Mouse (Mus musculus) heart, adult 2 months (tissue): ENCODE data around the gene Lpin1.

Experiments
- CTCF ChIP-seq: fragments of 200-600 bp; IDR thresholded peaks from 2 replicates; pipeline ENCODE4 v1.8.1; 2022; ENCODE audit warnings: antibody characterized with exemption, mild to moderate bottlenecking, moderate library complexity
- EP300 ChIP-seq: fragments of 200-500 bp; IDR thresholded peaks from 2 replicates; pipeline ENCODE4 v1.6.1; 2011; ENCODE audit warnings: low read depth, low read length, control low read depth; ENCODE audit not compliant: insufficient read depth
- POLR2A ChIP-seq: fragments of 200-500 bp; IDR thresholded peaks from 2 replicates; pipeline ENCODE4 v1.6.1; 2011; ENCODE audit warnings: mild to moderate bottlenecking, low read depth, low read length, control low read depth; ENCODE audit not compliant: insufficient read depth

DNA sequence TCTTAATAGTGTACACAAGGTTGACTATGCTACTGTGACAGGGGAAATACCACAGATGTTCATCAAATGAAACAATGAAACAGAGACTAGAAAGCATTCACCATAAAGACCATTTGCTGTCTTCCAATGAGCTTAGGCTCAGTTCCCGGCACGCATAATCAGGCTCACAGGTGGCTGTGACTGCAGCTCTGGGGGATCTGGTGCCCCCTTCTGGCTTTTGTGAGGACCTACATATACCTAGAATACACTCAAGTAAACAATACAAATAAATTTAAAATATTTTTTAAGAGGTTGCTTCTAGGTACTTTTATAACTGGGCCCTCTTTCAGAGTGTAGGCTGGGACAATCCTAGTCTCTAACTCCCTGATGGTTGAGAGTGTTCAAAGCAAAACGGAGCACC lies 106.5 kb downstream of the Lpin1 start:
- TF ChIP-seq CTCF (peak; percentile 40), POLR2A (no peak), EP300 (no peak)
